Mouse (Mus musculus): Measurements from ENCODE around the gene Hdhd3. TPM values are rescaled to one million over a fixed set of nuclear protein-coding genes. Genes with fewer than 3 reads are reported as not detected.

Hdhd3 gene
- polyA plus RNA-seq, 1 experiment from 2014 or later, result 10.9 TPM

GRCm38 (mm10) chr4:62524651-62525488 lies 21.6 kb upstream of the Hdhd3 start, which contains the start of the genes Pole3 and 4933430I17Rik:
Gene Pole3, minus strand, starts transcription at chr4:62525068.
Gene 4933430I17Rik, plus strand, starts transcription at chr4:62525369.
- Histone ChIP-seq H3K27ac (ENCODE audit: low read depth, low read length) (peak within 1 kb of the TSS; percentile 49), H3K4me3 (ENCODE audit: low read depth, low read length) (peak within 1 kb of the TSS; percentile 82), H3K9me3 (ENCODE audit: control insufficient read depth, low read length) (no peaks in the 10 kb centered on the region), H3K4me2 (peak within 1 kb of the TSS; percentile 76), H3K36me3 (ENCODE audit: control insufficient read depth, insufficient read depth, low read length) (peaks cover 11% of the 10 kb centered on the region), H3K27me3 (replicated peaks; ENCODE audit: control insufficient read depth, insufficient read depth, low read length) (no peaks in the 10 kb centered on the region), H3K4me1 (replicated peaks; ENCODE audit: control insufficient read depth, insufficient read depth, low read length) (peaks cover 6% of the 10 kb centered on the region), H3K9ac (ENCODE audit: low read depth, low read length) (peak within 1 kb of the TSS; percentile 90)
- DNase-seq (ENCODE audit: low spot score), result peak; percentile 92
- WGBS, result under 1% methylated on average over 59 of the region's 59 CpGs
- ATAC-seq (replicated peaks; ENCODE audit: low FRiP score), result peak; percentile 95

- Histone ChIP-seq H3K9ac (ENCODE audit: low read depth, low read length) (no peak overlapping the region), H3K27me3 (replicated peaks; ENCODE audit: control insufficient read depth, insufficient read depth, low read length) (no peaks in the 10 kb centered on the region), H3K36me3 (ENCODE audit: control insufficient read depth, insufficient read depth, low read length) (peaks cover 11% of the 10 kb centered on the region), H3K27ac (ENCODE audit: low read depth, low read length) (peak overlapping the region; percentile 93; the same call in 1 of the 2 replicates), H3K4me2 (peak overlapping the region; percentile 77), H3K4me3 (ENCODE audit: low read depth, low read length) (no peak overlapping the region), H3K9me3 (ENCODE audit: control insufficient read depth, low read length) (no peaks in the 10 kb centered on the region), H3K4me1 (replicated peaks; ENCODE audit: control insufficient read depth, insufficient read depth, low read length) (peaks cover 32% of the 10 kb centered on the region)
- 79% methylated on average over 2 of the region's 2 CpGs for WGBS
- DNase-seq (ENCODE audit: low spot score), result no peak
- ATAC-seq (replicated peaks; ENCODE audit: low FRiP score), result no peak
Measured at GRCm38 (mm10) chr4:62520892-62521400, 17.7 kb upstream of the Hdhd3 start.

GRCm38 (mm10) chr4:62519849-62520233 lies 16.6 kb upstream of the Hdhd3 start, which contains the start of gene Alad:
Gene Alad, minus strand, starts transcription at chr4:62519918.
- Histone ChIP-seq H3K4me1 (replicated peaks; ENCODE audit: control insufficient read depth, insufficient read depth, low read length) (peaks cover 32% of the 10 kb centered on the region), H3K4me3 (ENCODE audit: low read depth, low read length) (peak within 1 kb of the TSS; percentile 85)
- WGBS, result under 1% methylated on average over 37 of the region's 37 CpGs

GRCm38 (mm10) chr4:62519122-62519848 lies 16.0 kb upstream of the Hdhd3 start:
- DNase-seq (ENCODE audit: low spot score), result no peak
- H3K9me3 ChIP-seq (ENCODE audit: control insufficient read depth, low read length), result no peaks in the 10 kb centered on the region
- peak overlapping the region; percentile 93 for H3K27ac ChIP-seq (ENCODE audit: low read depth, low read length)
- H3K27me3 ChIP-seq (replicated peaks; ENCODE audit: control insufficient read depth, insufficient read depth, low read length), result no peaks in the 10 kb centered on the region
- peak overlapping the region; percentile 85 for H3K4me3 ChIP-seq (ENCODE audit: low read depth, low read length)
- peaks cover 14% of the 10 kb centered on the region for H3K36me3 ChIP-seq (ENCODE audit: control insufficient read depth, insufficient read depth, low read length)
- peaks cover 32% of the 10 kb centered on the region for H3K4me1 ChIP-seq (replicated peaks; ENCODE audit: control insufficient read depth, insufficient read depth, low read length)
- peak overlapping the region; percentile 93 for H3K9ac ChIP-seq (ENCODE audit: low read depth, low read length)
- WGBS, result 3% methylated on average over 26 of the region's 26 CpGs
- peak overlapping the region; percentile 77 for H3K4me2 ChIP-seq
- ATAC-seq (replicated peaks; ENCODE audit: low FRiP score), result peak; percentile 29

More at GRCm38 (mm10) chr4:62519849-62520233, 16.6 kb upstream of the Hdhd3 start, which contains the start of gene Alad:
- DNase-seq (ENCODE audit: low spot score), result peak; percentile 86
- peak within 1 kb of the TSS; percentile 93 for H3K9ac ChIP-seq (ENCODE audit: low read depth, low read length)
- peak; percentile 64 for ATAC-seq (replicated peaks; ENCODE audit: low FRiP score)
- H3K27ac ChIP-seq (ENCODE audit: low read depth, low read length), result peak within 1 kb of the TSS; percentile 93
- peaks cover 14% of the 10 kb centered on the region for H3K36me3 ChIP-seq (ENCODE audit: control insufficient read depth, insufficient read depth, low read length)
- no peaks in the 10 kb centered on the region for H3K27me3 ChIP-seq (replicated peaks; ENCODE audit: control insufficient read depth, insufficient read depth, low read length)
- peak within 1 kb of the TSS; percentile 77 for H3K4me2 ChIP-seq
- no peaks in the 10 kb centered on the region for H3K9me3 ChIP-seq (ENCODE audit: control insufficient read depth, low read length)

- Histone ChIP-seq H3K9ac (ENCODE audit: low read depth, low read length) (peak overlapping the region; percentile 93), H3K4me3 (ENCODE audit: low read depth, low read length) (peak overlapping the region; percentile 85), H3K4me1 (replicated peaks; ENCODE audit: control insufficient read depth, insufficient read depth, low read length) (peaks cover 26% of the 10 kb centered on the region), H3K4me2 (peak overlapping the region; percentile 77), H3K36me3 (ENCODE audit: control insufficient read depth, insufficient read depth, low read length) (peaks cover 19% of the 10 kb centered on the region), H3K27me3 (replicated peaks; ENCODE audit: control insufficient read depth, insufficient read depth, low read length) (no peaks in the 10 kb centered on the region), H3K9me3 (ENCODE audit: control insufficient read depth, low read length) (no peaks in the 10 kb centered on the region), H3K27ac (ENCODE audit: low read depth, low read length) (peak overlapping the region; percentile 93)
- DNase-seq (ENCODE audit: low spot score), result no peak
- 44% methylated on average over 13 of the region's 13 CpGs for WGBS
- ATAC-seq (replicated peaks; ENCODE audit: low FRiP score), result no peak
Measured at GRCm38 (mm10) chr4:62518416-62519121, 15.3 kb upstream of the Hdhd3 start.

- peak overlapping the region; percentile 93 for H3K27ac ChIP-seq (ENCODE audit: low read depth, low read length)
- no peaks in the 10 kb centered on the region for H3K27me3 ChIP-seq (replicated peaks; ENCODE audit: control insufficient read depth, insufficient read depth, low read length)
- H3K9ac ChIP-seq (ENCODE audit: low read depth, low read length), result peak overlapping the region; percentile 93
- peaks cover 23% of the 10 kb centered on the region for H3K36me3 ChIP-seq (ENCODE audit: control insufficient read depth, insufficient read depth, low read length)
- no peak for DNase-seq (ENCODE audit: low spot score)
- no peak for ATAC-seq (replicated peaks; ENCODE audit: low FRiP score)
- peak overlapping the region; percentile 77 for H3K4me2 ChIP-seq
- WGBS, result 61% methylated on average over 10 of the region's 10 CpGs
- no peaks in the 10 kb centered on the region for H3K9me3 ChIP-seq (ENCODE audit: control insufficient read depth, low read length)
- H3K4me1 ChIP-seq (replicated peaks; ENCODE audit: control insufficient read depth, insufficient read depth, low read length), result peaks cover 29% of the 10 kb centered on the region
- peak overlapping the region; percentile 85 for H3K4me3 ChIP-seq (ENCODE audit: low read depth, low read length)
Measured at GRCm38 (mm10) chr4:62517538-62518415, 14.5 kb upstream of the Hdhd3 start.

GRCm38 (mm10) chr4:62517046-62517445 lies 13.8 kb upstream of the Hdhd3 start:
- peak overlapping the region; percentile 93 for H3K9ac ChIP-seq (ENCODE audit: low read depth, low read length)
- H3K4me2 ChIP-seq, result peak overlapping the region; percentile 77
- peak overlapping the region; percentile 93 for H3K27ac ChIP-seq (ENCODE audit: low read depth, low read length)
- no peaks in the 10 kb centered on the region for H3K9me3 ChIP-seq (ENCODE audit: control insufficient read depth, low read length)
- peaks cover 33% of the 10 kb centered on the region for H3K4me1 ChIP-seq (replicated peaks; ENCODE audit: control insufficient read depth, insufficient read depth, low read length)
- 56% methylated on average over 8 of the region's 8 CpGs for WGBS
- DNase-seq (ENCODE audit: low spot score), result no peak
- H3K27me3 ChIP-seq (replicated peaks; ENCODE audit: control insufficient read depth, insufficient read depth, low read length), result no peaks in the 10 kb centered on the region
- no peak for ATAC-seq (replicated peaks; ENCODE audit: low FRiP score)
- peak overlapping the region; percentile 85 for H3K4me3 ChIP-seq (ENCODE audit: low read depth, low read length)
- peaks cover 25% of the 10 kb centered on the region for H3K36me3 ChIP-seq (ENCODE audit: control insufficient read depth, insufficient read depth, low read length)

Data from liver, embryonic 11.5 days (tissue).